Mouse (Mus musculus) hindbrain, embryonic 12.5 days (tissue): Measurements from ENCODE around the gene Lmbr1l. TPM values are rescaled to one million over a fixed set of nuclear protein-coding genes. Genes with fewer than 3 reads are reported as not detected.
A peak's percentile ranks its signal among the peaks of the same experiment; 100 is the strongest.

Source experiments
- ATAC-seq: fragments of 200-750 bp; cut with Nextera tagmentation; 2 replicates; pipeline ENCODE4 v1.8.0; 2017; ENCODE audit warnings: moderate TSS enrichment; ENCODE audit not compliant: low FRiP score
- H3K27ac ChIP-seq: fragments of 300-500 bp; sonication (generic); 2 replicates; pipeline ENCODE4 v1.5.1; 2016; ENCODE audit warnings: mild to moderate bottlenecking
- H3K27me3 ChIP-seq: fragments of 300-500 bp; sonication (generic); 2 replicates; pipeline ENCODE4 v1.6.1; 2016; ENCODE audit warnings: mild to moderate bottlenecking
- H3K36me3 ChIP-seq: fragments of 300-500 bp; sonication (generic); 2 replicates; pipeline ENCODE4 v1.6.1; 2016; ENCODE audit warnings: mild to moderate bottlenecking
- H3K4me1 ChIP-seq: fragments of 300-500 bp; sonication (generic); 2 replicates; pipeline ENCODE4 v1.6.1; 2016
- H3K4me2 ChIP-seq: fragments of 300-500 bp; sonication (generic); replicated peaks from 2 replicates; pipeline ENCODE4 v1.6.1; 2016; ENCODE audit warnings: mild to moderate bottlenecking
- H3K4me3 ChIP-seq: fragments of 300-500 bp; sonication (generic); 2 replicates; pipeline ENCODE4 v1.5.1; 2016; ENCODE audit warnings: mild to moderate bottlenecking
- H3K9ac ChIP-seq: fragments of 300-500 bp; sonication (generic); 2 replicates; pipeline ENCODE4 v1.6.1; 2016; ENCODE audit warnings: mild to moderate bottlenecking, moderate library complexity
- H3K9me3 ChIP-seq: fragments of 300-500 bp; sonication (generic); replicated peaks from 2 replicates; pipeline ENCODE4 v1.6.1; 2016; ENCODE audit warnings: mild to moderate bottlenecking
- WGBS: fragments of 180-500 bp; shearing (Covaris S2); methylation state at CpG from one replicate; pipeline ENCODE4 v1.1.7; 2016; 5-methylcytosine and 5-hydroxymethylcytosine counted together
- polyA plus RNA-seq: library from polyadenylated mRNA; unstranded; fragments of >200 nt; fragmentation: Nextera tagmentation; extraction: Ambion mirVana; gene quantifications from 2 replicates; pipeline ENCODE4 v1.2.1, GENCODE M21; 2016

The Lmbr1l gene
- polyA plus RNA-seq, 1 experiment from 2014 or later, result 39.2 TPM

DNA sequence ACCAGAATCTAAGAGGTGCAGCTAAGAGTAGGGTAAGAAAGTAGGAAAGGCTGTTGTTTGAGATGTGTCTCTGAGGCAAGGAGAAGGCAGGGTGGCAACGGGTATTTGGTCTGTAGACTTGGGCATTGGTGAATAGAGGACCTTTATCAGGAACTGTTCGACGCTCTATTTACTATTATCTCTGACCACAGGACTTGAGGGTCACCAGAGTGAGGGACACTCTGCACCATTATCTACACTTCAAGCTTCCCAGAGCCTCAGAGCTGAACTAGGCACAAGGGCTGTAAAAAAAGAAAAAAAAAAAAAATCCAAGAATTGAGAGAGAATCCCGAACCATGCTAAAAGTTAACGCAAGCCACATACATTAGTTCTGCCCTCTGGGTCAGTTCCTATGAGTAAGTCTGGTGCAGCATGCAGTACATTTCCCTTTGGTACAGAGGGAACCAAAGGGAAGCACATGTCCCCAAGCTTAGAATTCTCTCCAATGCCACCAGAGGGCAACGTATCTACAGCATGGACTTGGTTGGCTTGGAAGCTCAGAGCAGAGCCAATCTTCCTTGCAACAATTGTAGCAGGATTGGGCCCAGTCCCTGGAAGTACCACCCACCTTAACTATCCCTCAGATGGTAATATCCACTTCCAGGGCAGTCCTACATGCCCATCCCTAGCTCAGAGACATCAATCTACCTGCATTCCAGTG, 26.0 kb downstream of the Lmbr1l start:
- no peak overlapping the region for H3K4me2 ChIP-seq
- WGBS, result 43% methylated on average over 6 of the region's 6 CpGs
- H3K27me3 ChIP-seq, result peaks cover 61% of the 10 kb centered on the region
- H3K36me3 ChIP-seq, result no peaks in the 10 kb centered on the region
- peaks cover 30% of the 10 kb centered on the region for H3K4me1 ChIP-seq
- H3K4me3 ChIP-seq, result no peak overlapping the region
- ATAC-seq, result peak; percentile 46; the same call in 1 of the 2 replicates
- H3K9ac ChIP-seq, result no peak overlapping the region
- H3K27ac ChIP-seq, result no peak overlapping the region
- no peaks in the 10 kb centered on the region for H3K9me3 ChIP-seq

DNA sequence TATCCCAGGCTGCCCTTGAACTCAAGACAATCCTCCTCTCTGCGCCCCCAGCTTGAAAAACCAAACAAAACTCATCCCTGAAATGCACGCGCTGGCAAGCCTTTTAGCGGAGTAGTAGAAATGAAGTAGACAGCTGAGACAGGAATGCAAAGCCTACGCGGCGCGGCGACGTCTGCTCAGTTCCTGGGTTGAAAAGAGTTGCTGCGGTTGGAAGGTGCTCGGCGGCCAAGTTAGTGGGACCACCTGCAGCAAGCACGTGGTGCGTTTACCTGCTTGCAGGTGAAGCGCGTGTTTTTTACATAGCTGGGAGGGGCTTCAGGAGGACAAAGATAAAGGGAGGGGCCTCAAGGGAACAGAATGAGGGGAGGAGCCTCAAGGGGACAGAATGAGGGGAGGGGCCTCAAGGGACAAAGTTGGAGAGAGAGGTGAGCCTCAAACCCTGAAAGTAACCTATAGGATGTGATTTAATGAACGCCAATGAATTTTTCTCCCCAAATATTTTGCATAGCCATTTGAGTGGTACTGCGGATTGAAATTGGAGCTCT, 26.8 kb downstream of the Lmbr1l start:
- H3K9me3 ChIP-seq, result no peaks in the 10 kb centered on the region
- ATAC-seq, result no peak
- WGBS, result 11% methylated on average over 19 of the region's 19 CpGs
- H3K36me3 ChIP-seq, result no peaks in the 10 kb centered on the region
- no peak overlapping the region for H3K9ac ChIP-seq
- no peak overlapping the region for H3K4me3 ChIP-seq
- no peak overlapping the region for H3K4me2 ChIP-seq
- H3K27ac ChIP-seq, result no peak overlapping the region
- H3K4me1 ChIP-seq, result peaks cover 30% of the 10 kb centered on the region
- H3K27me3 ChIP-seq, result peaks cover 53% of the 10 kb centered on the region

DNA sequence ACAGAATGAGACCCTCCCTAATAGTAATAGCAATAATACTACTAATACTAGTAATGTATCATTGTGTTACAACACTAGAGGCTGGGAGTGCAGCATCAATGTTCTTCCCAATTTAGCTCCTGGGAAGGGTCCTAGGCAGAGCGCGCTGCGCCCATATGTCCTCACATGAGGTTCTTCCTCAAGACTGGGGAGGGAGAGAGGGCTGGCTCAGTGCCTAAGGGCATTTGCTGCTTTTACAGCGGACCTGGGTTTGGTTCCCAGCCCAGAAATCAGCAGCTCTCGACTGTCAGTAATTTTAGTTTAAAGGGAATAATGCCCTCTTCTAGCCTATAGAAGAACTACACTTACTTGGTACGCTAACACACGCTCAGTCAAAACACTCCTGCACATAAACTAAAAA, 30.5 kb downstream of the Lmbr1l start:
- Histone ChIP-seq H3K27me3 (peaks cover 16% of the 10 kb centered on the region), H3K27ac (no peak overlapping the region), H3K36me3 (no peaks in the 10 kb centered on the region), H3K9ac (no peak overlapping the region), H3K4me3 (no peak overlapping the region), H3K4me2 (no peak overlapping the region), H3K4me1 (no peaks in the 10 kb centered on the region), H3K9me3 (no peaks in the 10 kb centered on the region)
- ATAC-seq, result no peak
- 80% methylated on average over 7 of the region's 7 CpGs for WGBS

DNA sequence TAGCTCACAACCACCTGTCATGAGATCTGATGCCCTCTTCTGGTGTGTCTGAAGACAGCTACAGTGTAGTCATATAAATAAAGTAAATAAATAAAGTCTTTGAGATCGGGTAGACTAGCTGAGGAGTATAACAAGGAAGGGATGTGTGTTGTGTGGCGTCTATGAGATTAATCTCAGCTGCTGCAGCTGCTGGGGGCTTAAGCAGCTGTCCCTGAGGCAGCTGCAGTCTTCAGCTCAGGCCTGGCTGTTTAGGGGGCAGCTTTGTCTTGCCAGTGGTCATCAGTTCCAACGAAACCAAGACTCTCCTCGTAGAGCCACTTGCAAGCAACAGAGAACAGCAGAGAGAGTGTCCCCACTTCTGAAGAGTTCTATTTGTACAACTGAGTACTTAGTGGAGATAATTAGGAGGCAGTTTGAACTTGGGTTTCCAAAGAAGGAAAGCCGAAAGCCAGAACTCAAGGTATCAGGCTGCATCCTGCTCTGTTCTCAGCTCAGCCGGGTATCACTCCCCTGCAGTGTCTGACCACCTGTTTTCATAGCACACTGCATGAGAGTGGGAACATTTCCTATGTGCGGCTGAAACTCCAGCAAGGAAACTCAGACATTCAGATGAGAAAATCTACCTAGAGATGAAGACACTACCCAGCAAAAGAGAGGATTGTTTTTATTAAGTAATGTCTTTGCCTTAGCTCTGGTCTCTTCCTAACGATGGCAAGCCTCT, 31.2 kb downstream of the Lmbr1l start:
- H3K27me3 ChIP-seq, result peaks cover 10% of the 10 kb centered on the region
- no peak overlapping the region for H3K27ac ChIP-seq
- H3K4me1 ChIP-seq, result 0 out of 2 replicates have a peak, but pooled peaks cover under 1% of the 10 kb centered on the region
- no peak overlapping the region for H3K4me3 ChIP-seq
- no peaks in the 10 kb centered on the region for H3K36me3 ChIP-seq
- no peaks in the 10 kb centered on the region for H3K9me3 ChIP-seq
- no peak overlapping the region for H3K4me2 ChIP-seq
- no peak for ATAC-seq
- no peak overlapping the region for H3K9ac ChIP-seq
- WGBS, result 70% methylated on average over 8 of the region's 8 CpGs

DNA sequence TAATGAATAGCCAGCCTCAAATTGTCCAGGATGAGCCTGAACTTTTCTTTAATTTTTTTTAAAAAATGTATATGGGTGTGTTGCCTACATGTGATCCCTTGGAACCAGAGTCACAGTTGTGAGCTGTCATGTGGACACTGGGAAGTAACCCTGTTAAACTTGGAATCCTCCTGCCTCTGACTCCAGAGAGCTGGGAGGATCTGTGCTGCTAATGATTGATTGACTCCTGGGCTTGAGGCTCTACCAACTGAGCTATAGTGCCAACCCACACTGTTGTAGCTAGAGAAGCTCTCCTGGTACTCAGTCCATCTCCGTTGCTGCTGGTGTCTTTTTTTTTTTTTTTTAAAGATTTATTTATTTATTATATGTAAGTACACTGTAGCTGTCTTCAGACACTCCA, 33.9 kb downstream of the Lmbr1l start:
- Histone ChIP-seq H3K27ac (no peak overlapping the region), H3K27me3 (peaks cover 3% of the 10 kb centered on the region; the same call in 1 of the 2 replicates), H3K36me3 (no peaks in the 10 kb centered on the region), H3K4me1 (peaks cover 14% of the 10 kb centered on the region), H3K4me3 (no peak overlapping the region), H3K4me2 (no peak overlapping the region), H3K9me3 (no peaks in the 10 kb centered on the region), H3K9ac (no peak overlapping the region)
- no peak for ATAC-seq
- 68% methylated on average over 1 of the region's 1 CpGs for WGBS

DNA sequence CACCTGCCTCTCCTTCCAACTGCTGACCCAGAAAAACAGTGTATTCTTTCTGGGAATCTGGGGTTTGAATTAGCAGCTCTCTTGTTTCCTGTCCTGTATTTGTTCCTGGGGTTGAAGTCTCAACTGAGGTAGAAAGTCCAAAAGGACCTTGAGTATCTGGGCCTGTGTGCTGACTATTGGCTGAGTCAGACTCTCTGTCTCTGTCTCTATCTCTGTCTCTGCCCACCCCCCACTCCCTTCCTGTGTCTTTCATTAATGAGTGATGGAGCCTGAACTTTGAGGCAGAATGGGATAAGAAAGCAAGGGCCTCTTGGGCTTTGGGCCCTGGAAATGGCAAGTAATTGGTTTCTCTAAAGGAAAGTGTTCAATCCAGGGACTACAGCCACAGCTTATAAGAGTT, 34.4 kb downstream of the Lmbr1l start:
- Histone ChIP-seq H3K9ac (no peak overlapping the region), H3K36me3 (no peaks in the 10 kb centered on the region), H3K9me3 (no peaks in the 10 kb centered on the region), H3K4me1 (peaks cover 14% of the 10 kb centered on the region), H3K4me2 (no peak overlapping the region), H3K4me3 (no peak overlapping the region), H3K27ac (no peak overlapping the region), H3K27me3 (peaks cover 3% of the 10 kb centered on the region; the same call in 1 of the 2 replicates)
- no peak for ATAC-seq

DNA sequence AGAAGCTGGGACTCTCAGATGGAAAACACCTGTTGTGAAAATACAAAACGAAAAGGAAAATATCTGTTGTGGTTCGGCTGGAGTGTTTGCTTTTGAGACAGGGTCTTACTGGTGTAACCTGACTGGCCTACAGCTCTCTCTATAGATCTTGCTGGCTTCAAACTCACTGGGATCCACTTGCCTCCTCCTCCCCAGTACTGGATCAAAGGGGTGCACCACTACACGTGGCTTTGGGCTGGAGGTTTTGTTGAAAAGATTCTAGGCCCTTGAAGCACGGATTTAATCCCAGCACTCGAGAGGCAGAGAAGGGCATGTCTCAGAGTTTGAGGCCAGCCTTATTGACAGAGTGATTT, 36.4 kb downstream of the Lmbr1l start:
- ATAC-seq, result peak; percentile 57

DNA sequence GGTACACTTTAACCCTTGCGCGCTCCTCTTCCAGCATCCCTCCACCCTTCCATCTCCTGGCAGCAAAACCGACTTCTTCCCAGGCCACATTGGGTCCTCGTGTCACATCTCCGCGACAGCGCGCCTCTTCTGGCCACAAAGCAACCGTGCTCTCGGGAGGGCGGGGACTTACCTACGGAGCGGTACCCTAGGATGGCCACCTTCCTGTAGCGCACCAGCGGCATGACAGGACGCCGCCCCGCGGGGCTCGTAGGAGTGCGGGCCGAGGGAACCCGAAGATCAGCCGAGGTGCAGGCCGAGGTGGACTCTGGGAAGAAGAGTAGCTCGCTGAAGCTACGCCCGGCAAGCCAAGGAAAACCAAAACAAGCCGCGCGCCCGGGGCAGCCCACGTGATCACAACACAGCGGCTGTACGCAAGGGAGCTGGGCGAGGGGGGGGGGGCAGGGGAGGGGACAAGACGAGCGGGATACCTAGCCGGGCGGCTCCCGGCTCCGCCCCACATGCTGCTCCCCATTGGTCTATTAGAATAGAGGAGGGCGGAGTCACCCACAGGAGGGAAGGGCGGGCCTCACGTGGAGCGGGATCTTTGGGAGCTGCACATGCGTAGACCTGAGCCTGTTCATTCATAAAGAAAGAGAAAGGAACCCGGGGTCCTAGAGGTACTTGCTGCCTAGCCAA, 36.9 kb downstream of the Lmbr1l start:
- peaks cover 14% of the 10 kb centered on the region for H3K4me1 ChIP-seq
- no peaks in the 10 kb centered on the region for H3K27me3 ChIP-seq
- WGBS, result under 1% methylated on average over 42 of the region's 48 CpGs
- H3K36me3 ChIP-seq, result no peaks in the 10 kb centered on the region
- H3K9me3 ChIP-seq, result no peaks in the 10 kb centered on the region
- peak overlapping the region; percentile 64 for H3K4me3 ChIP-seq
- peak overlapping the region; percentile 73 for H3K27ac ChIP-seq
- H3K9ac ChIP-seq, result peak overlapping the region; percentile 63
- peak overlapping the region; percentile 86 for H3K4me2 ChIP-seq
- ATAC-seq, result peak; percentile 97

More for the DNA sequence above, 36.4 kb downstream of the Lmbr1l start:
- Histone ChIP-seq H3K36me3 (no peaks in the 10 kb centered on the region), H3K9ac (no peak overlapping the region; the same call in 1 of the 2 replicates), H3K4me2 (peak overlapping the region; percentile 86), H3K27ac (peak overlapping the region; percentile 62; the same call in 1 of the 2 replicates), H3K27me3 (no peaks in the 10 kb centered on the region), H3K4me1 (peaks cover 14% of the 10 kb centered on the region), H3K9me3 (no peaks in the 10 kb centered on the region), H3K4me3 (peak overlapping the region; percentile 64; the same call in 1 of the 2 replicates)
- WGBS, result 12% methylated on average over 5 of the region's 5 CpGs

DNA sequence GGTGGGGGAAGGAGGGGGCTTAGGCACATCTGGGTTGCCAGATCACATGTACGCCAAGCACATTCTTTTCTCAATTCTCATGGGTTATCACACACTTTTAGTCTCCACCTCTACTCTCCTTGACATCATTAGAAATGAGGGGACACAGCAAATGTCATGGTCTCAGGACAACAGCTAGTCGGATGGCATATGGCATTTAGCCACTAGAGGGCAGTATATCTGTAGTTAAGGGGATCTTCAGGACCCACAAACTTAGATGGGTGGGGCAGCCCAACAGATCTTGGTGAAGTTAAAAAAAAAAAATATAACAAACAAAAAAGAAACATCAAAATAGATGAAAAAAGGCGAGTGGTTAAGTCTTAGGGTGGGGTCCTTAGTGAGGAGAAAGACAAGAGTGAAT, 40.7 kb downstream of the Lmbr1l start:
- Histone ChIP-seq H3K4me2 (no peak overlapping the region), H3K9ac (no peak overlapping the region), H3K36me3 (no peaks in the 10 kb centered on the region), H3K9me3 (no peaks in the 10 kb centered on the region), H3K4me3 (no peak overlapping the region), H3K4me1 (peaks cover 20% of the 10 kb centered on the region), H3K27me3 (no peaks in the 10 kb centered on the region), H3K27ac (no peak overlapping the region)
- ATAC-seq, result no peak
- 18% methylated on average over 3 of the region's 3 CpGs for WGBS

DNA sequence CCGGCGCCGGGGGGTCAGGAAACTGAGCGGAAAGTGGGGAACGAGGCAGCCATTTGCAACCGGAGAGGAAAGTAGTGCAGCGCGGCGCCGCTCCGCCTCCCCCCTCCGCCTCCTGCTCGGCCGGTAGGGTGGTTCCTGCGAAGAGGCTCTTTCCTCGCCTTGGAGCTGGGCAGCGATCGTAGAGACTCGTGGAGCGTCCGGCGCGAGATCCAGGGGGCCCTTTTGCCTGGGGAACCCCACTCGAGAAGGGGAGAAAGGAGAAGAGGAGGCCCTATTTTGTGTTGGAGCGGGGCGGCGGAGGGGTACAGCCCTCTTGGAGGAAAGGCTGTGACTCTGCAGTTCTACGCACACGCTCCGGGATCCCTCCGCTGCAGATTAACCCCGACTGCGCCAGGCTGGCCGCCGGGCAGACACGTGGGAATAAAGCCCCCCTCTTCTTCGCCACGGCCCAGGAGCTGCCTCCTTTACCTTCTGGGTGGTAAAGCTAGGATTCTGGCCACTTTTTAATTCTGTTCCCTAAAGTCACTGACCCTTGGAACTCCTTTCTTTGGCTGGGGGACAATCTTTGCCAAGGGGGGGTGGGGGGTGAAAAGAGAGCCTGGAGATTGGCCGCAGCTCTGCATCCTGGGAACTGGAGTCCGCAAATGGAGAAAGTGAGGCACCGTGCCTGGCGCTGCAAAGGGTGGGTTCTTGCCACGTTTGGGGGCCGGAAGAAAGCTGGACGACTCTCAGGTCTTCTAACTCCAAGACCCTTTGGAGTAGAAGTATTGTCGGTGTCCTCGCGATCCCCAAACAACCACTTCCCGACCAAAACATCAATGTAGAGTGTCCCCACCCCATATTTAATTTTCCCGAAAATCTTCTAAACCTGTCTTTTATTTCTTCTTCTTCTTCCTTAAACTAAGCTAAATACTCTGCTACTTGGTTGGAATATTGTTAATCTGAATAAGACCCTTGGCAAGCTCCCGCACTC, 45.8 kb downstream of the Lmbr1l start:
- 2% methylated on average over 51 of the region's 51 CpGs for WGBS
- peak overlapping the region; percentile 99 for H3K4me2 ChIP-seq

DNA sequence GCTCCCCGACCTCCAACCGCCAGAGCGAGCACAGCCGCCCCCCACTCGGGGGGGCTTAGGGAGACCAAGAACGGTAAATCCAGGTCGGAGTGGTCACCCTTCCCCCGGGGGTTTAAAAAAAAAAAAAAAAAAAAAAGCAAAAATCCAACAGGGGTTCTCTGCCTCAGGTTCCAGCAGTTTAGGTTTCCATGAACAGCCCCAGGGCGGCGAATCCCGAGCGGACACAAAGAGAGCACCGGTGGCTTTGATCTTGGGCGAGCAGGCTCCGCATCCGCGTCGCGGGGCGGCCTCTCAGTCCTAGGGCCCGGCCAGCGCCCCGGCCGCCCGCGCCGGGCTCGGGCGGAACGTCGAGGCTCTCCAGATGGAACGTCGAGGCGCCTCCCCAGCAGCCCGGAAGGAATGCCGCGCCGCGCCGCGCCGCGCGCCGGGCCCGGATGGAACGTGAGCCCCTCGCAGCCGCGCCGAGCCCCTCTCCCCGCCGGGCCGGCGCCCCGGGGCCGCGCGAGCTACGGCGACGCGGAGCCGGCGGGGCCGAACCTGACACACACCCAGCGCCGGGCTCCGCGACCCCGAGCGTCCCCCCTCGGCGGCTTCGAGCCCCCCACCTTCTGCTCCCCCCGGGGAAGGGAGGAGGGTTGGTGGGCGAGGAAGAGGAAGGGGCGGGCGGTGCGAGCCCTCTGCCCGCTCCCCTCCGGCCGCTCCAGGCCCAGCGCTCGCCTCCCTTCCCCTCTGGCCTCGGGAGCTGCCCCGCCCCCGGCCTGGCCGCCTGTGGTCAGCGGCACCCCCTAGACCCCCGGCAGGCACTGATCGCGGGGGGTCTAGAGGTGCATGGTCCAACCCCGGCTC, 46.7 kb downstream of the Lmbr1l start, which contains the start of gene Kmt2d:
Kmt2d (minus strand) TSS at position 135 of the 846 bp plus-strand sequence.
- H3K9me3 ChIP-seq, result no peaks in the 10 kb centered on the region
- H3K36me3 ChIP-seq, result peaks cover 4% of the 10 kb centered on the region
- H3K4me1 ChIP-seq, result peaks cover 39% of the 10 kb centered on the region
- H3K27me3 ChIP-seq, result no peaks in the 10 kb centered on the region
- ATAC-seq, result peak; percentile 46
- peak within 1 kb of the TSS; percentile 99 for H3K4me2 ChIP-seq
- peak within 1 kb of the TSS; percentile 91 for H3K4me3 ChIP-seq
- H3K27ac ChIP-seq, result peak within 1 kb of the TSS; percentile 98
- peak within 1 kb of the TSS; percentile 99 for H3K9ac ChIP-seq
- under 1% methylated on average over 58 of the region's 94 CpGs for WGBS

More for the DNA sequence above, 45.8 kb downstream of the Lmbr1l start:
- Histone ChIP-seq H3K27me3 (no peaks in the 10 kb centered on the region), H3K9me3 (no peaks in the 10 kb centered on the region), H3K4me1 (peaks cover 37% of the 10 kb centered on the region), H3K9ac (peak overlapping the region; percentile 99), H3K4me3 (peak overlapping the region; percentile 91), H3K27ac (peak overlapping the region; percentile 98), H3K36me3 (no peaks in the 10 kb centered on the region)
- ATAC-seq, result peak; percentile 80
